Mouse (Mus musculus): ENCODE measurements around the gene Atoh1. TPM values are rescaled to one million over a fixed set of nuclear protein-coding genes. Genes with fewer than 3 reads are reported as not detected.

The Atoh1 gene
- polyA plus RNA-seq, 1 experiment from 2014 or later, result not detected

DNA sequence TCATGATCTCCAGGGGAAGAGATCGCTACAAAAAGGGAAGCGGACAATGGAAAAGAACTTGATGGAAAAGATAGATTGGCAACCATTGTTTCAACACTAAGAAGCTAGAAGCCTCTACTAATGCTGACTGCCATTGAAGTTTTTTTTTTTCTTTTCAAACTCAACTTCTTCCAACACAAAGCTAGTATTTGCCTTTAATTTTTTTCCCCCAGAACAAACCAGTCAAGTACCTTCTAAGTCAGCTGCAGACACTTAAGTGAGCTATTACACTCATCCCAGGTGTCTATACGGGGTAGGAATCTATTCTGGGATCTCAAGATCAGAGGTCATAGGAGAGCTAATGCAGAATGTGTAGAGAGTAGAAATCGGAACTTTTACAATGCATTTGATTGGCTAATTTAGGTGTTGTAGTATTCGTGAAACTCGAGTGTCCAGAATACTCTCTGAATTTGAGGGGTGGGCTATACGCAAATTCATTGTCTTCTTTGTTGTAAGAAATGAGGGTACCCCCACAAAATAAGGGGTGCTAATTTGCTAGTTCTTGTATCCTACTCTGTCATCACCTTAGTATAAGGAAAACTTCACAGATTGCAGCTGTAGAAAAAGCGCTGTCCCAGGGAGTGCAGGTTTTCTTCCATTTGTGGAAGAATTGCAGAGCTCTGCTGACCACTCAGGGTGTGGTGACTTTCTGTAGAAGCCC, 2.8 kb downstream of the Atoh1 start:
- Histone ChIP-seq H3K27ac (no peak overlapping the region), H3K4me3 (no peak overlapping the region), H3K36me3 (replicated peaks) (no peaks in the 10 kb centered on the region), H3K9me3 (no peaks in the 10 kb centered on the region), H3K27me3 (ENCODE audit: poor library complexity, severe bottlenecking) (peaks cover 100% of the 10 kb centered on the region), H3K4me1 (peaks cover 40% of the 10 kb centered on the region)
- DNase-seq (ENCODE audit: extremely low spot score, low spot score), result no peak
- WGBS, result 2% methylated on average over 8 of the region's 8 CpGs

DNA sequence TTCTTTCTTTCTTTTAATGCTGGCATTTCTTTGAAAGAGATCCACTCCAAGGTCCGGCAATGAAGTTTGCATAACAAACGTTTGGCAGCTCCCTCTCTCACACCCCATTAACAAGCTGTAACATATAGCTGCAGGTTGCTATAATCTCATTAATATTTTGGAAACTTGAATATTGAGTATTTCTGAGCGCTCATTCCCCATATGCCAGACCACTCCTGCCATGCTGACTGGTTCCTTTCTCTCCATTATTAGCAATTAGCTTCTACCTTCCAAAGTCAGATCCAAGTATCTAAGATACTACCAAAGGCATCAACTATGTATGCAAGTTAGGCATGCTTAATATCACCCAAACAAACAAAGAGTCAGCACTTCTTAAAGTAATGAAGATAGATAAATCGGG, 4.4 kb downstream of the Atoh1 start:
- WGBS, result 1% methylated on average over 4 of the region's 4 CpGs
- H3K27ac ChIP-seq, result no peak overlapping the region
- H3K36me3 ChIP-seq (replicated peaks), result no peaks in the 10 kb centered on the region
- no peak overlapping the region for H3K4me3 ChIP-seq
- H3K9me3 ChIP-seq, result no peaks in the 10 kb centered on the region
- DNase-seq (ENCODE audit: extremely low spot score, low spot score), result no peak
- peaks cover 31% of the 10 kb centered on the region for H3K4me1 ChIP-seq
- H3K27me3 ChIP-seq (ENCODE audit: poor library complexity, severe bottlenecking), result peaks cover 94% of the 10 kb centered on the region

DNA sequence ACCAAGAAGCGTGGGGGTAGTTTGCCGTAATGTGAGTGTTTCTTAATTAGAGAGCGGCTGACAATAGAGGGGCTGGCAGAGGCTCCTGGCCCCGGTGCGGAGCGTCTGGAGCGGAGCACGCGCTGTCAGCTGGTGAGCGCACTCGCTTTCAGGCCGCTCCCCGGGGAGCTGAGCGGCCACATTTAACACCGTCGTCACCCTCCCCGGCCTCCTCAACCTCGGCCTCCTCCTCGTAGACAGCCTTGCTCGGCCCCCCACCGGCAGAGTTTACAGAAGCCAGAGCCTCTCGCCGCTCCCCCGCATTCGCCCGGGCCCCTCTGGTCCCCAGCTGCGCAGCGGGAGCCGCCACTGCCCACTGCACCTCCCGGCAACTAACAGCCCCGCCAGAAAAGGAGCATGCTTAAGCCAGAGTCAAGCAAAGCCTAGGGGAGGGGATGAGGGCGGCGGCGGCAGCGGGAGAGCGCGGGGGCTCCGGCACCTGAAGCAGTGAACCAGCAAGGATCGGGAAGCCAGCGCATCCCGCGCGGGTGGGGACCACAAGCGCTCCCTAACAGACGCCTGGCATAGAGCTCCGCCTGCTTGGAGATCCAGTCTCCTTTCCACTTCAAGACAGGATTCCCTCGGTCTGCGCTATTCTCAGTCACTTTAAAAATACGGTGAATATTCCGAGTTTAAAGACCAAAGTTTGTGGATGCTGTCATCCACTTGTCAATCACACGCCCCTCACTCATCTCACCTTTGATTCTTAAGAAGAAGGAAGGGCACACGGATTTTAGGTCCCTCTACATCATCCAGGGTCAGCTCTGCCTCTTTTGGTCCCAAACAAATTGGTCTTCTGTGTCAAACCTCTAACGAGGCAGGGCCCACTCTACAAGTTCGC, 5.8 kb downstream of the Atoh1 start:
- WGBS, result 2% methylated on average over 54 of the region's 54 CpGs
- peak; percentile 43 for DNase-seq (ENCODE audit: extremely low spot score, low spot score)
- Histone ChIP-seq H3K27ac (no peak overlapping the region), H3K36me3 (replicated peaks) (no peaks in the 10 kb centered on the region), H3K4me3 (peak overlapping the region; percentile 61), H3K27me3 (ENCODE audit: poor library complexity, severe bottlenecking) (peaks cover 92% of the 10 kb centered on the region), H3K4me1 (peaks cover 18% of the 10 kb centered on the region), H3K9me3 (no peaks in the 10 kb centered on the region)

DNA sequence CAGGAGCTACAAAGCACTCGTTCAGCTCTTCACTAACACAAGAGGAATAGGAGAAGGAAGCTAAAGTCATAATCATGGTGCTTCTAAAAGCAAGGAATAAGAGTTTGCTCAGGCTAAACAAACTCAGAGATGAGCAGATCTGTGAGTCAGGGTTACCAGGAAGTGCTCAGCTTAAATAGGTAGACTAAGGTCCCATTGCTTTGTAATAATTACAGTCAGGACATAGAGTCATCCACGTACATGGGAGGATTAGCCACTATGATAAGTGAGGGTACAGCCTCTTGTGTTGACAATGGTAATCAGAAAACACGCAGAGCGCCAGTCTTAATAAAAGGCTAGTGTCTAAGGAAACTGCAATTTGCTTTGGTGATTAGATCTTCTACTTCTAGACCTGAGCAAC, 7.4 kb downstream of the Atoh1 start:
- Histone ChIP-seq H3K9me3 (no peaks in the 10 kb centered on the region), H3K27ac (no peak overlapping the region), H3K4me3 (no peak overlapping the region), H3K36me3 (replicated peaks) (no peaks in the 10 kb centered on the region), H3K4me1 (peaks cover 12% of the 10 kb centered on the region), H3K27me3 (ENCODE audit: poor library complexity, severe bottlenecking) (peaks cover 86% of the 10 kb centered on the region)
- 66% methylated on average over 4 of the region's 4 CpGs for WGBS
- no peak for DNase-seq (ENCODE audit: extremely low spot score, low spot score)

DNA sequence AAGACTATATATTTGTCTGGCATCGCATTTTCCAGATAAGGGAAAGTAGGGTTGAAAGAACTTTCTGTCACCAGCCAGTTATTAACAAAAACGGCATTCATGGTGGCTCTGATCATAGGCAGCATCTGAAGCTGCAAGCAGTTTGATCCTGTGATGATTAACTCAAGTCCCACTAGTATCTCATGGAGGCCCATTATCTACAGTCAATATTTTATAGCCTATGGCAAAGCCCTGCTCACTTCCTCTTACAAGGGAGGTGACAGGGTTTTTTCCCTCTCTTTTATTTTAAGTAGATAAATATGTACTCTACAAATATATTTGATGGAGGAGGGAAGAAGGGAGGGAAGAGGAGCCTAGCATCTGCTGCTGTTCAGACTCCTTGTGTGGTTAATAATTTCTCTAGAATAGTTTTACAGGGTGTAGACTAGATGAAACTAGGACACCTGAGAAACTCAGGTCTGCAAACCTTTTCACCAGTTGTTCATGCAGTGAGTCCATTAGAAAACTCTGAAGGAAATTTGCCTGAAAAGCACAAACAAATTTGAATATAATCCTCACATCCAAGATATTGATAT, 14.1 kb downstream of the Atoh1 start:
- WGBS, result 83% methylated on average over 2 of the region's 2 CpGs
- Histone ChIP-seq H3K27ac (no peak overlapping the region), H3K36me3 (replicated peaks) (no peaks in the 10 kb centered on the region), H3K4me1 (no peaks in the 10 kb centered on the region), H3K9me3 (no peaks in the 10 kb centered on the region), H3K27me3 (ENCODE audit: poor library complexity, severe bottlenecking) (peaks cover 29% of the 10 kb centered on the region), H3K4me3 (no peak overlapping the region)
- no peak for DNase-seq (ENCODE audit: extremely low spot score, low spot score)

DNA sequence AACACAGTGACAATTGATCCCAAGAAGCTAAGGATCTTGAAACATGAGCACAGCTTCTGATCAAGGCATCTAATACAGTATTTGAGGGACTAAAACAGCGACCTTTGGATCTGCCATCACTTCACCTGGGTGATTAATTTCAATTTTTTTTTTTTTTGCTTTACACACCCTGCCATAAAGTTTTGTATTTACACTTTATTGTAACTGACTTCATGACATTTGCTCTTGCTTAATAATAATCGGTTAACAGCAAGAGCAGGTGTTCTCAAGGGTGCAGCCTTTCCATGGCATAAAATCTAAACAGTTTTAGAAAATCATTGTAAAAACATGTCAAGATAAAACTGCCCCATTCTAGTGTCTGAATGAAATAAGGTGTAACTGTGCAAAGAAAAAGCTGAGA, 25.6 kb downstream of the Atoh1 start:
- Histone ChIP-seq H3K4me1 (no peaks in the 10 kb centered on the region), H3K27ac (no peak overlapping the region), H3K9me3 (no peaks in the 10 kb centered on the region), H3K4me3 (no peak overlapping the region), H3K27me3 (ENCODE audit: poor library complexity, severe bottlenecking) (no peaks in the 10 kb centered on the region), H3K36me3 (replicated peaks) (no peaks in the 10 kb centered on the region)
- DNase-seq (ENCODE audit: extremely low spot score, low spot score), result no peak
- 88% methylated on average over 2 of the region's 2 CpGs for WGBS

DNA sequence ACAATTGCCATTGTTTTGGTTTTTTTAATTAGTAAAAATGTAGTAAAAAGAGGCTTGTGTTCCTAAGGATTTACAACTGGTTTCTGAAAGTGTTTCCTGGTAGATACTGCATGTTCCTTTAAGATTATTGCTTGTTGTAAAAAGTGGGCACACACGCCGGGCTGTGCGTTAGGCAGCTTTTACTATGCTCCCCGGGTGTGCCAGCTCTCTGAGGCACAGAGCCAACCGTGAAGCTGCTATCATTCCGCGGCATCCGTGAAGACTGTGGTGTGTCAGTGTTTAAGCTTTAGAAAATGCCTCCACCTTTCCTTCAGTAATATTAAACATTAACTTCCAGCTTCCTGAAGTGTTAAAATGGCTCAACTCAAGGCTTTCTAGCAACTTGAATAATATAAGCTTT, 35.0 kb downstream of the Atoh1 start:
- no peaks in the 10 kb centered on the region for H3K36me3 ChIP-seq (replicated peaks)
- no peak for DNase-seq (ENCODE audit: extremely low spot score, low spot score)
- H3K27me3 ChIP-seq (ENCODE audit: poor library complexity, severe bottlenecking), result no peaks in the 10 kb centered on the region
- no peak overlapping the region for H3K4me3 ChIP-seq
- 67% methylated on average over 8 of the region's 8 CpGs for WGBS
- no peaks in the 10 kb centered on the region for H3K9me3 ChIP-seq
- peaks cover 3% of the 10 kb centered on the region; the same call in 1 of the 2 replicates for H3K4me1 ChIP-seq
- H3K27ac ChIP-seq, result no peak overlapping the region

DNA sequence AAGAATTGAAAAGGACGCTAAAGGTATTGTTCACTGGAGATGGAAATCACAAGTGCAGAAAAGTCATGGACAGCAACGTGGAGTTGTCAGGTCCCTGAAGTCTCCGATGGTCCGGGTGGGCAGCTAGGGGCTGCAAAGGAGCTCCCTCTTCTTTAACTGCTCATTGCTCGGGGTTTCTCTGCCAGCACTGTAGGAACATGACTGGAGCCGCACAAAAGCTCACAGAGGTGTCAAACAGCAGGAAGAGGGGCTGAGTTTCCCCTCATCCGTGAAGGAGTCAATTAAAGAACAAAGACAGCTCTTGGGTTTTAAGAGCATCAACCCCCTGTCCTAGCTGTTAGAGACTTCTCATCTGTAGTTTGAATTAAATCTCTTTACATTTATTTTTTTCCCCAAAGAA, 44.5 kb downstream of the Atoh1 start:
- no peak for DNase-seq (ENCODE audit: extremely low spot score, low spot score)
- Histone ChIP-seq H3K9me3 (no peaks in the 10 kb centered on the region), H3K4me1 (peaks cover 6% of the 10 kb centered on the region), H3K27ac (no peak overlapping the region), H3K4me3 (peak overlapping the region; percentile 10; the same call in 1 of the 2 replicates), H3K36me3 (replicated peaks) (no peaks in the 10 kb centered on the region), H3K27me3 (ENCODE audit: poor library complexity, severe bottlenecking) (peaks cover 3% of the 10 kb centered on the region; the same call in 1 of the 2 replicates)
- 3% methylated on average over 7 of the region's 7 CpGs for WGBS
